Mouse (Mus musculus): ENCODE measurements around the gene Taf1d.

DNA sequence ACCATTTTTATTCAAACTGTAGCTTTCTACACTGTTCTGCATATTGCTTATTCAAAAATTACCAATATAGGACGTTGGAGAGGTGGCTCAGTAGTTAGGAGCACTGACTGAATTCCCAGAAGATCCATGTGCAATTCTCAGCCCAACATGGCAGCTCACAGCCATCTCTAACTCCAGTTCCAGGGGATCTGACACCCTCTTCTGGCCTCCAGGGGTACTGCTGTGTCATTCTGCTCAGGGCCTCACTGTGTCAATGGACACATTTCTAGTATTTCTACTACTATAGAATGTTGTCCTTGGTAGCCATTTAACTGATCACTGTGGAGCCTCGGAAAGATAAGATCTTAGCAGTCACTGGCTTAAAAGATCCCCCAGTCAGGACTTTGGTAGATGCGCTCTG, 20.6 kb upstream of the Taf1d start:
- TF ChIP-seq FOSL1 (IDR thresholded peaks at IDR 0.05; ENCODE audit: insufficient read depth, low read length, poor library complexity, severe bottlenecking) (no peak), USF1 (IDR thresholded peaks at IDR 0.05; ENCODE audit: low read depth) (no peak), CTCF (IDR thresholded peaks at IDR 0.05; ENCODE audit: control insufficient read depth, insufficient read depth, insufficient read length) (no peak), CEBPB (IDR thresholded peaks at IDR 0.05; ENCODE audit: low read depth) (no peak), MYOD1 (IDR thresholded peaks at IDR 0.05; ENCODE audit: control insufficient read depth, insufficient read length, low read depth) (no peak), MAX (IDR thresholded peaks at IDR 0.05) (no peak), MYOG (IDR thresholded peaks at IDR 0.05; ENCODE audit: control insufficient read depth, extremely low read depth, insufficient read length) (no peak)
